Mouse (Mus musculus) megakaryocyte, embryonic 14.5 days (primary cell): ENCODE measurements around the gene Fam92b.

ENCODE experiments used
- FLI1 ChIP-seq: IDR thresholded peaks from 2 replicates; pipeline ENCODE4 v1.6.1; 2012; ENCODE audit warnings: low read length, inconsistent platforms, mixed read lengths
- GATA1 ChIP-seq: IDR thresholded peaks from 3 replicates; pipeline ENCODE4 v1.6.1; 2012; ENCODE audit warnings: mixed read lengths, low read length, inconsistent platforms, borderline replicate concordance

DNA sequence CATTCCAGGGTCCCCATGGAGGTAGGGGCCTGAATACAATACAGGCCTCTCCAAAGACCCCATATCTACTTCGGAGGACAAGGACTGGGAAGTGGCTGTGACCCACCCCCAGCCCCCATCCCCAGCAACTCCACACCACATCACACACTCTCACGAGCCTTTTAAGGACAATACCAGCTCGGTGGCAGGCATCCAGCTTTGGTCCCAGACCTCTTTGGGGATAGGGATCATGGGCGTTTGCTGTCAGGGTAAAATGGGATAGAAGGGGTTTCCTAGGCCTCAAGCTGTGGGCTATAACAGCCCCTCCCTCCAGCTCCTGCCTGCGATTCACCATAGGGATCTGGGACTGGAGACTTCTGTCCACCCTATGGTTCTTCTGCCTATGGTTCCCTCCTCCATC is 14.4 kb upstream of the Fam92b start:
- no peak for TF ChIP-seq GATA1
- TF ChIP-seq FLI1, result no peak
